Mouse (Mus musculus) large intestine, adult 2 months (tissue): Measurements from ENCODE around the gene Ephb1. TPM values are rescaled to one million over a fixed set of nuclear protein-coding genes. Genes with fewer than 3 reads are reported as not detected.

Source experiments
- DNase-seq: peaks from one replicate; pipeline ENCODE4 v3.0.0-alpha.2; 2012; ENCODE audit warnings: low read depth, low spot score
- WGBS: fragments of 180-500 bp; shearing (Covaris S2); methylation state at CpG from one replicate; pipeline ENCODE4 v1.1.7; 2018; 5-methylcytosine and 5-hydroxymethylcytosine counted together
- polyA plus RNA-seq: library from polyadenylated mRNA; depleted of rRNA; stranded (reverse); fragments of >200 nt; gene quantifications from 2 replicates; pipeline ENCODE4 v1.2.3, GENCODE M21; 2012

Gene Ephb1
- polyA plus RNA-seq, 1 experiment, result 0.56 TPM

DNA sequence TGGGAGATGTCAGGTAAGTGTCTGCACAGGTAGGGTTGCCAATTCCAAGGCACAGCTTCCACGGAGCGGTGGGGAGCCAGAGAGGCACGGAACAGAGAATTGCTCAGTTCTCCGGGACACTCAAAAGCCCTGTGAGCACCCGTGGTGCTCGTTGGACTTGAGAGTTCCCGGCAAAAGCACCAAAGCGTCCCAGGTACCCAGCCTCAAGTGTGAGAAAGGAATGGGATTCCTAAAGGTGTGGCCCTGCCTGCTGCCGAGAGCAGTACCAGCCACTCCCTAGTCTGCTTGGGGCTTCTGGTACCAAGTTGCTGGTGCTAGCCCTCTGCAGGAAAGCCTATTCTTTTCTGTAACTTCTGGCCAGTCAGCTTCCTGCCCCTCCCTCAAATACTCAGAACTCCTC is 164.4 kb downstream of the Ephb1 start:
- no peak for DNase-seq
- 74% methylated on average over 9 of the region's 9 CpGs for WGBS

GRCm38 (mm10) chr9:102189406-102189805 is 165.1 kb downstream of the Ephb1 start:
- 58% methylated on average over 11 of the region's 11 CpGs for WGBS
- DNase-seq, result no peak

DNA sequence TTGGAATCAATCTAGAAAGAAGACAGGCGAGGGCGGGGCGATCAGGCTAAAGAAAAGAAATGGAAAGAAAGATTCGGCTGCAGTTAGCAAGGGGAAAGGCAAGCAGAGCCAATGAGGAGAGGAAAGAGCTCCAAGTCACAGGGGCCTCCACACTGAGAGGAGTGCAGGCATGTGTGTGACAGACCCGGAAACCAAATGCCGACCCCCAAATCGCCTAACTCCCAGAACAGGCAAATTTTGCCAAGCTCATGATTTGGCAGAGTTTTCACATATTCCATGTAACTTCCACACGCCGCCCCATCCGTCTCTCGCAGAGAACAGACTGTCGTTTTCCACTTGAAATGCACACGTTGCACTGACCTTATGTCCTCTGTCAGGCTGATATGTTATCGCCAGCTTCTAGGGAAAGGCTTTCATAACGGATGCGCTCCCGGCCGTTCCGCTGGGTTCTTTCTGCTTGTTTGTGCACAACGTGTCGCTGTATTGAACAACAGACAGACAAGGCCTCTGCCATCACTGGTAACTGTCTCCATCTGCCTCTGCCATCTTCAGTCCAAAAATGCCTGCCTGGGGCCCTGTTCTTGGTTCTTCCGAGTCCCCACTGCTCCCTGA is 170.7 kb downstream of the Ephb1 start:
- 83% methylated on average over 22 of the region's 22 CpGs for WGBS
- no peak for DNase-seq

DNA sequence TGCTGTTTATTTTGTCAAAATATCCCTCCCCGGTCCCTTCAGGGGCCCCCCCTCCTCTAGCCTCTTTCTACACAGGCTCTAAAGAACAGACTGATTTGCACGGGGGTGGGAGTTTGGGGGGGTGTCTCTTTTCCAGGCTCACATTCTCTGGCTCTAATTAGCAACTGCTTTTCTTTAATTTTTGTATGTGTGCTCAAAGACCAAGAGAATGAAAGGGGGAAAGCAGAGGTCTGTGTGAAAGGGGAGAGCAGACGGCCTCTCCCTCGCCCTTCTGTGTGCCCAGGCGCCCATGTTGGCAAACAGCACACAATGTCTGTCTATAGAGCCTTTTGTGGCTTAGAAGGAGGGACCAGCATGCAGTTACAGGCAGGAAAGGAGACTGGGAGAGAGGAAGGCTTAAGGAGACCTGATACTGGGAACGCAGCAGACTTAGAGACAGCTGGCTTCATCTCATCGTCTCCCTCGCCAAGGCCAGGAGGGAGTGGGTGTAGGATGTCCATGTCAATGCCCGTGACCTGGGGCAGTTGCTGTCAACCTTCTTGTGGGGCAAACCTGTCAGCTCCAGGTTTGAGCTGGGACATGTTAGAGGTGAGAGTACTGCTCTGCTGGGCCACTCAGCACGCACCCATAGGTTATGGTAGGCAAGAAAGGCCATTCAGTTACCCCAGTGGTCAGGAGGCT is 172.5 kb downstream of the Ephb1 start:
- 76% methylated on average over 10 of the region's 10 CpGs for WGBS
- no peak for DNase-seq

DNA sequence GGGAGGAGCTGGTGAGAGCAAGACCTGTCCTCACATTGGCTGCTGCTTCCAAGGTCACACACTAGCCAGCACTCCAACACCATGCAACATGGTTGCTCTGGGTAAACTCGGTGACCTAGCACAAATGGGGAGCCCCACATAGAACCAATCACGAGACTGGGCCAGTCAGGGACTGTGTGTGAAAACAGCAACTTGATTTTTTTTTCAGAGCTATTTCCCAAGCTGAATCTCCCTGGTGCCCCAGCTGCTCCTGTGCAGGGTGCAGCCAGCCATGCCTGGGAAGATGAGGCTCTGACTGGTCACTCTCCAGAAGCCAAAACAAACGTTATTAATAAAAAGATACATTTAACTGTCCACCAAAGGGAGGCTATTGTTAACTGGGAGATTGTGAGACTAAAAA is 173.2 kb downstream of the Ephb1 start:
- DNase-seq, result no peak
- WGBS, result 32% methylated on average over 3 of the region's 3 CpGs

DNA sequence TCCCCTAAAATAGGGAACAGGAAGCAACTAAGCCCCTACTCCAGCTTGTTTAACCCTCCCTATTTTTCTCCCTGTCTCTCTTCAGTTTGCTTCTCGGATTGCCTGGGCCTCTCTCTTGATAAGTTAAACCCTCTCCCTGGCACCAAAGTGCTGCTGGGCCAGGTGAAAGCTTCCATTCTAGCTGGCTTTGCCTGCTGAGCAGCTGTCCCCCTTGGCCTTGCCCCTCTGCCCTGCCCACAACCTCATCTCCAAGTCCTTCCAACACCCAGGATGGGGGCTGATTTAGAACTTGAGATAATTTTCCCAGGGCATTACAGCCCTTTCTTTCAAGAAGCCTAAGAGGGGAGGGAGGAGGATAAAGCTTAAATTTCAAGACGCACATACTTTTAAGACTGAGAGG is 174.0 kb downstream of the Ephb1 start:
- no peak for DNase-seq
- WGBS, result 63% methylated on average over 2 of the region's 2 CpGs

GRCm38 (mm10) chr9:102180070-102180469 is 174.4 kb downstream of the Ephb1 start:
- WGBS, result 71% methylated on average over 2 of the region's 2 CpGs
- no peak for DNase-seq

GRCm38 (mm10) chr9:102169706-102170105 is 184.8 kb downstream of the Ephb1 start:
- DNase-seq, result no peak

DNA sequence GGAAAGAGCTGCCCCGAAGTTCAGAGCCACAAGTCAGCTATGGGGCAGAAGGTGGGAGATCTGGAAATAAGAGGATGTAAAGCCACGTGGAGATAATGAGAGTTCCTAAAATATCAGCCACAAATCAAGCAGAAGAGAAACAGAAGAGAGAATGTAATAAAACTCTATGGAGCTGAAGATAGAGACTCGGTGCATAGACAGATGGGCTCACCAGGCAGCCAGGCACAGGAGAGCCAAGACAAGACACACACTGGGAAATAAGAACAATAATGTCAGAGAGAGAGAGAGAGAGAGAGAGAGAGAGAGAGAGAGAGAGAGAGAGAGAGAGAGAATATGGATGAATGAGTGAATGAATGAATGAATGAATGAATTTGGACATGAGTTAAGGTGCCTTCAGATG is 198.6 kb downstream of the Ephb1 start:
- DNase-seq, result no peak
- WGBS, result 74% methylated on average over 3 of the region's 3 CpGs

More at GRCm38 (mm10) chr9:102169706-102170105, 184.8 kb downstream of the Ephb1 start:
- WGBS, result 65% methylated on average over 7 of the region's 7 CpGs

DNA sequence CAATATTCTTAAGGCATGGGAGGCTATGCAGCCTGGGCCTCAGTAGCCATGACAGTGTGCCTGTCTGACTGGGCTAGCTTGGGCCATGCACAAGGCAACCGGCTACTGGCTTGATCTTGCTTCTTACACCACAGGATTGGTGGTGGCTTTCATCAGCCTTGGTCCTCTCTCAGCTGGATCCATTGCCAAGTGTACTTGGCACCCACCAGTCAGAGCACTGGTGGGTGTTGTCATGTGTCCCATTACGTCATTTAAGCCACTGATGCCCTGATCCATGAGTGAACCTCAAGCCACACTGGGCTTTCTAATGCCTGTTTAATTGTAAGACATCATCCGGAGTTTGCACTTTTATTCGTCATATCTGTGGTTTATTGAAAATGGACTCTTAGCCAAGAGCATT is 215.3 kb downstream of the Ephb1 start:
- 88% methylated on average over 4 of the region's 4 CpGs for WGBS

GRCm38 (mm10) chr9:102138671-102139070 is 215.8 kb downstream of the Ephb1 start:
- WGBS, result 81% methylated on average over 7 of the region's 7 CpGs
- DNase-seq, result no peak

More for the DNA sequence above, 215.3 kb downstream of the Ephb1 start:
- DNase-seq, result no peak

- no peak for DNase-seq
Observed at GRCm38 (mm10) chr9:102138187-102138586, 216.3 kb downstream of the Ephb1 start.

GRCm38 (mm10) chr9:102130506-102130905 is 224.0 kb downstream of the Ephb1 start:
- no peak for DNase-seq

GRCm38 (mm10) chr9:102126510-102126909 is 228.0 kb downstream of the Ephb1 start:
- WGBS, result 34% methylated on average over 3 of the region's 3 CpGs
- DNase-seq, result no peak

- DNase-seq, result no peak
- WGBS, result 30% methylated on average over 4 of the region's 4 CpGs
Observed at GRCm38 (mm10) chr9:102122880-102123453, 231.5 kb downstream of the Ephb1 start.

DNA sequence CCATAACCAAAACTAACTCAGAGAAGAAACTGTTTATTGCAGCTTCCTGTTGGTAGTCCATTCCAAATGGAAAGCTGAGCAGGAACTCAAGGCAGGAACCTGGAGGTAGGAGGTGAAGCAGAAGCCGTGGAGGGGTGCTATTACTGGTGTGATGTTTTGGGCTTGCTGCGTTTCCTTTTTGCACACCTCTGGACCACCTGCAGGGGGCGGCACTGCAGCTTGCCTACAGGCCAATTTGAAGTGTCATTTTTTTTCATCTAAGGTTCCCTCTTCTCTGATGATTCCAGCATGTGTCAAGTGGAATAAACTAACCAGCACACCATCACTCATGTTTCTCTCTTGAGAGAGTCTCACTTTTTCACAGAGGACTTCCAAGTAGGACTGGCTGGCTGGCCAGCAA is 235.1 kb downstream of the Ephb1 start:
- no peak for DNase-seq
- WGBS, result 80% methylated on average over 3 of the region's 3 CpGs

DNA sequence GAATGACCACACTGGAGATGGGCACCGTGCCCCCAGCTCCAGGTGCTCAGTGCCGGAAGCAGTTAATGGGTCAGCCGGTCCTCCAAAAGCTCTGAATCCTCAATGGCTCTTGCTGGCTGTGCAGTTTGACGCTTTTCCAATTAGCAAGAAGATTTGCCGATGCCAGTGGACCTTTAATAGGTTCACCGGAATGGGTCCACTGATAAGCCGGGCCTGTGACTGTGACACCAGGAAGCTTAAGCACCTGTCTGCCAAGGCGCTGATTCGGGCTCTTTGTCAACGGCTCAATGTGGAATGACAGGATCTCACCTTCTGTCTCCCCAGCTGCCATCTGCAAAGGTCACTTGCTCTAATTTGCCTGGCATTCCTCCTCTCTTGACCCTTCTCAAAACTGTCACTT is 239.2 kb downstream of the Ephb1 start:
- DNase-seq, result no peak
- 90% methylated on average over 10 of the region's 10 CpGs for WGBS

GRCm38 (mm10) chr9:102111471-102111870 is 243.0 kb downstream of the Ephb1 start:
- 62% methylated on average over 3 of the region's 3 CpGs for WGBS
- no peak for DNase-seq

DNA sequence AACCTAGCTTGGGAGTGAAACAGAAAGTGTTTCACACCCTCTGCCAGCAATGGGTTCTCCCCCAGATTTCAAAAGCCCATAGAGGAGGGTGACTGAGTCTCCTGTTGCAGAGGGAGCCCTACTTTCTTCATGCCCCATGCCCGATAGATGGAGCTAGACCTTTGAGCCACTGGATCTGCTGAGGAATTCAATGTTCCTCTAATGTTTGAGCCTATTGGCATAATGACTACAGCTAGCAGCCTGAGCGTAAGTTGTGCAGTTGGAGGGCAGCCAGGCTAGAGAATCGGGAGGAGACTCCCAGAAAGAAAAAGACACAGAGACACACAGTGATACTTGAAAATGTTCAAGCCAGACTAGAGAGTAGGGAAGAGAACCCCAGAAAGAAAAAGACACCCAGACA is 246.5 kb downstream of the Ephb1 start:
- 64% methylated on average over 3 of the region's 3 CpGs for WGBS
- DNase-seq, result no peak

DNA sequence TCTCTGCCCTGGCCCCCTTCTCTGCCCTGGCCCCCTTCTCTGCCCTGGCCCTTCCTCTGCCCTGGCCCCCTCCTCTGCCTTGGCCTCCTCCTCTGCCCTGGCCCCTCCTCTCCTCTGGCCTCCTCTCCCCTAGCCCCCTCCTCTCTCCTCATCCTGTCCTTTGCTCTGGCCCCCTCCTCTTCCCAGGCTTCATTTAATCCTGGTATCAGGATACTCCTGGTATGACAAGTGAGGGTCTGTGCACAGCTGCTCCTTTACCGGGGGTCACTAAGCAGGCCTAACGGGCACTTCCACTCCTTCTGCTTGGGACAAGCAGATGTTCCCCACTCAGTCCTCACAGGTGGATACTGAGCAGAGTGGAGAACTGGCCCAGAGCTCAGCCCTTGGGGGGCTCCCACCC is 247.3 kb downstream of the Ephb1 start:
- WGBS, result 80% methylated on average over 2 of the region's 2 CpGs
- DNase-seq, result no peak

DNA sequence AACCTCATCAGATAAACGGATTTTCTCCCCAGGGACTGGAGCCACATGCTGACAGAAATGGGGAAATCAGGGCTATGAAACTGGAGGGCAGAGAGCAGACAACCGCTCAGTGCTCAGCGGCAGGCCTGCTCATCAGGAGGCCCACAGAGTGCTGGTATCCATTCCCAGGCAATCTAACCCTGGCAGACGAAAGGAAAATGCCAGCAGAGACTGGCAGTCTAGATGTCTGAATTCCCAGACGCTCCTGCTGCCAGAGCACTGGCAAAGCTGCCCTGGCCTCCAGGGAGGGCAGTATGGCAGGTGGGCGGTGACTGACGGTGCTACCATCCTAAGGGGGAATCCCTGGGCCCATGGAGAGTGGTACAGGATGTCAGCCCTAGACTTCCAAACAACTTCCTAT is 257.7 kb downstream of the Ephb1 start:
- 42% methylated on average over 7 of the region's 7 CpGs for WGBS
- DNase-seq, result no peak
